Mouse (Mus musculus): ENCODE measurements around the gene Mien1.

Mien1 gene

DNA sequence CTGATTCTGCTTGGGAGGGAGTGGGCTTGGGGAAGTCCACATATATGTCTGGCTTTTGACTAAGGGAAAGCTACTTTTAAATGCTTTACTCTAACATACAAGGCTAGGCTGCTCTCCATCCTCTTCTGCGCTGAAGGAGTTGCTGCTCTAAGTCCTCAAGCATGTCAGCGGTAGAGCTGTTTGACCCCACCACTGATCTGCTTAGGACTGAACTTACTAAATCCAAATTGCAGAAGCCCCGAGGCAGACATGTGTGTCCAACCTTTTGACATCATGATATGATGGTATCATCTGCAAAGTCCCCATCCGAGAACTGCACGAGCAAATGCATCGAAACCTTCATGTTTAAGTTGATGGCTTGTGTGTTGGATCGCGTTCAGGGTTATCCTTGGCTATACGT lies 21.1 kb upstream of the Mien1 start:
- DNase-seq (ENCODE audit: low read depth, low spot score) = no peak

DNA sequence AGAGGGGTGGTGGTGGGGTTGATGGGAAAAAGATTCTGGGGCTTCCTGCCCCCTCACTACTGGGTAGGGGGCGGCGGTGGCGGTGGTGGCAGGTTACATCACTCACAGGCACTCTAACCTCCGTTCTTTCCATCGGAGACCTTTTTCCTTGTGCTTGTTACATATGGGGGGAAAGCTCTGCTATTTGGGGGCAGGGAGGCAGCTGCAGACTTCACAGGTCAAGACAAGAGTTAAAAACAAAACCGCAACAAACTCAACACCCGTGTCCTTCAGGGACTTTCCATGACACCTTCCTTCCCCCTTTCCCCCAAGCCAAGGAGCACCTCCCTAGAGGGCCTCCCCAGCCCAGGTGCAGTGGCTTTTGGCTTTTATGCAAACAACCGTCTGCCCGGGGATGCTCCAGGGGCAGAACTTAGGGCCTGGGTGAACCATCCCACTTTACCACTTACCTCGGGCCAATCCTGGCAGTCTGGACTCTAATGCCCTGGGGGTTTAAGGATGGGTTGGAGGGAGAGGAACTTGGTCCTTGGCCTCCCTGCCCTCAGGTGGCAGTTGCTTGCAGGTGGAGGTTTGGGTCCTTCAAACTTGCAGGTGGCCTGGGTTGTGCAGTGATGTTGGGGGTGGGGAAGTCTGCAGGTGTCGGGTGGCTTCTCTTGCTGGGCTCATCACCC lies 20.4 kb upstream of the Mien1 start:
- no peak for DNase-seq (ENCODE audit: low read depth, low spot score)

DNA sequence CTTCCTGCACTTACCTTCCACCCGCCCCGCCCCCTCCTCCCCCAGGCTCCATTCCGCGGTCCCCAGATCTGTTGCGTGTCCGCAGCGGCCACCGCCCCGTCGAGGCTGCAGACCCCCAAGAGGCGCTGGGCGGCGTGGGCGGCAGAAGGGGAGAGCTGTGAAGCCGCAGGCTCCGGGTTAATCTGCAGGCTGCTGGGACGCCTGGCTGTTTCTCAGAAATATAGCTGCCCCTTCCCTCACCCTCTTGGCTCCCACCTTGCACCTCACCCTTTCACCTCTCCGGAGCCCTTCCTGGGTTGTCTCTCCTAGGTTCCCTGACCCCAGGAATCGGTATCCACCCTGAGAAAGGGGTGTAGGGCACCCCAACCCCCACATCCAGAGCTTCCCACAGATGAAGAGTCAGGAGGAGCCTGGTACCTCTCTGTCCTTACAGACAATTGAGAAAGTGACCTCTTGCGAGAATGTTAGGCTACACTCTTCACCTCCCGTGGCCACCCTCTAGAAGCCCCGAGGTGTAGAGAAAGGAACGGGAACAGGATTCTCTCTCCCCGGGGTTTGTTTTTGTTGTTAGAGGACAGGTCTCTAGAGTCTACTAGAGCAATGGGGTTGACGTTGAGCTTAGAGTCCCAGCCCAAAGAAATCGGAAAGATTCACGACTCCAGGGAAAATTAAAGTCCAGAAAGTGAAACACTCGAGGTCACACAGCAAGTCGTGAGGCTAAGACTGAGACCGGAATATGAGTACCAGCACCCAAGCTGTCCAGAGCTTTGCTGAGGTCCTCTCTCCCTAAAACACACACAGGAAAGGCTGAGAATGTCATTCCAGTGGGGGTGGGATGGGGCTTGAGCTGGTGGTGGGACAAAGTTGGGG lies 19.6 kb upstream of the Mien1 start:
- no peak for DNase-seq (ENCODE audit: low read depth, low spot score)

DNA sequence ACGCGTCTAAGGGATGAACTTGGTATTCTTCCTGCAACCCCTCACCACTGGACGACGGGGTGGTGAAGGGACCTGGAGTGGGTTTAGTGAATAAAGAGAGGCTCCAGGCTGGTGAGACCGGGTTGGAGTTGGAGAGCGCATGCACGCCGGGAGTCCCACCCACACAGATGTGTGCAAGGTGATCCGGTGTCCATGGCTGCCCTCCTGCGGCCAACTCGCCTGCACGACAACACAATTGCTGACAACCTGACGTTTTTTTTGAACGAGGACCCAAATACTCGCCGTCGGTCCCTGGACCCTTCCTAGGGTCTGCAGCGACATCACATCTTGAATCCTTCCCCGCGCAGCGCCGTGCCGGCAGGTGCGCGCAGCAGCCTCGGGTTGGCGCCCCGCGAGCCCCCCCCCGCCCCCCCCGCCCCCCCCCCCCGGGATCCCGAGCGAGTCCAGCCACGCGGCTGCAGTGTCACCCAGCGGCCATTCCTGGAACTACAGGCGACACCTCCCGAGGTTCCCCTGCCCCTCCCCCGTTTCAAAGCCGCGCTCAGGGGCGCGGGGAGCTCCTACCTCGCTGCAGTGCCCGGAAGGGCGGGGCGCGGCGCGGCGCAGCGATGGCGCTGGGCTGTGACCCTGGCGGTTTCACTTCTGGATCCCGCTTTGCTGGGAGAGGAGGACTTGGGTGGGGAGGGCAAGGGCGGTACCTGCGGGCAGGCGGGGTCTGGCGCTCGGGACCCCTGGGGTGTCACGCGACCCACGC lies 18.8 kb upstream of the Mien1 start:
- peak; percentile 92 for DNase-seq (ENCODE audit: low read depth, low spot score)

DNA sequence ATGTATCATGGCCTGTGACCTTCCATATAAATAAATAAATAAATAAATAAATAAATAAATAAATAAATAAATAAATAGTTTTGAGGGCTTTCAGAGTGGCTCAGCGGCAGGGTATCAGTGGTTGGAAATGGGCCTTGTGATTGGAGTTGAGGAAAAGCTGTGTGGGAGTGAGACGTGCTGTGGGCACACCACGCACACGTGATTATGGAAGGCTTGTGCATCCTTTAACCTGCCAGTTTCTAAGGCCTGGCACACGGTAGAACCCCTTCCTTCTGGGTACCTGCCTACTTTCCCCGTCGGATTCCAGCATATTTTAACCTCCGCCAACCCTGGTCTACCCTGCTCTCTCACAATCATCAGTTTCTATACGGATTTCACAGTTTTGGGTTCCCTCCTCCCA lies 18.2 kb upstream of the Mien1 start:
- no peak for DNase-seq (ENCODE audit: low read depth, low spot score)

DNA sequence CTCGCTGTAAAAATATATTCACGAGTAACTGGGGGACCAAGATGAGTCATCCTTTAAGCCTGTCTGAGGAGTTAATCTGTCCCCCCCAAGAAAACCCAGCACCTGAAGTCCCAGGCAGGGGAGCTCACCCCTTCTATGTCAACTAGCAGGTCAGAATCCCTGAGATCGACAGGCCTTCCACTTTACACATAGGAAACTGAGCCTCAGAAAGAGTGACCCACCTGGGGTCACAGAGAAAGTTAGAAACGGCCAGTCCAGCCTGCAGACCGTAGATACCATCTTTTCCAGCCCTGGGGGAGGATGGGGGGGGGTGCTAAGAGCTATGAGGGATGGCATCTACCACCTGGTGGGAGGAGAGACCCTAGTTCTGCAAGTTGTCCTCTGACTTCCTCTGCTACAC lies 17.8 kb upstream of the Mien1 start:
- no peak for DNase-seq (ENCODE audit: low read depth, low spot score)

DNA sequence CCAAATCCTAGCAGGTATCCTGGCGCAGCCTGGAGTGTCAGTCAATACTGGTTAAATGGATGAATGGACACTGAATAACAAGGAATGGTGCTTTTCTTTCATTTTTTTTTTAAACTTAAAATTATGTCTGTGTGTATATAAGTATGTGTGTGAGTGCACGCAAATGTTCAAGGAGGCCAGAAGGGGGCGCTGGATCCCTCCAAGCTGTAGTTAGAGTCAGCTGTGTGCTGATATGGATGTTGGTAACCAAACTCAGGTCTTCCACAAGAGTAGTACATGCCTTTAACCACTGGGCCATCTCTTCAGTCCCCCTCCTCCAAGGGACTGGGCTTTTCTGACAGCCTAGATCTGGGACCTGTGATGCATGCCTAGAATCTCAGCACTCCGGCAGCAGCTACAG lies 16.7 kb upstream of the Mien1 start:
- peak; percentile 87 for DNase-seq (ENCODE audit: low read depth, low spot score)

DNA sequence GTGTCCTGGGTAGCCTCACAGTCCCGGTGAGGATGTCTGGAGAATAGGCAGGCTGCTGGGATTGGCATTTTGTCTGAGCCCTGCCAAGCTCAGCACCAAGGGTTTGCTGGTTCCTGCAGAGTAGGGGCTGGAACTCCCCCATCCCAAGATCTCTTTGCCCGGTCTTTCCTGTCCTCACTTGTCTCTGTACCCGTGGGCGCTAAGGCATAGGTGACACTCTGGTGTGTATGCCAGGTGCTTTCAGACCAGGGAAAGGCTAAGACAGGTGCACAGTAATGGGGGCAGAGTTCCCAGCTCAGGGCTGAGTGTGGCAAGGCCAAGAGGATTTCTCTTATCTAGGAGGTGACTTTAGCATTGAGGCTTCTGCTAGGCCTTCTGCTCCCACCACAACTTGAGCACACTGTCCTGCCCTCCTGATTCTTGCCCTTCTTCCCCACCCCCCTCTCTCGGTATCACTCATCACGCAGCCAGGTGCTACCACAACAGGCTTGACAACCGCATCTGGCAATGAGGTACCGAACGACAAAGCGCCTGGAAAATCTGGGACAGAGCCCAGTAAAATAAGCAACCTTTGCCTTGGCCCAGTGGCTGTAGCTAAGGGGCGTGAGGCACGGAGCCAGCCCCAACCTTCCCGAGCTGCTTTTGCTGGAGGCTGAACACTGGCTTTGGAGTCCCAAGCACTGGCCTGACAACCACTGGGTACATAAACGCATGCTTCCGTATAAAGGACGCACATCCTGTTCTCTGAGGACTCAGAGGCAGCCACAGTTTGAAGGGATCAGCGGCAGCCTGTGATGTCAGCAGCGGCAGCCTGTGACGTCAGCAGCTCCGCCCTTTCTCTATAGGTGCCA lies 11.4 kb upstream of the Mien1 start:
- peak; percentile 37 for DNase-seq (ENCODE audit: low read depth, low spot score)

DNA sequence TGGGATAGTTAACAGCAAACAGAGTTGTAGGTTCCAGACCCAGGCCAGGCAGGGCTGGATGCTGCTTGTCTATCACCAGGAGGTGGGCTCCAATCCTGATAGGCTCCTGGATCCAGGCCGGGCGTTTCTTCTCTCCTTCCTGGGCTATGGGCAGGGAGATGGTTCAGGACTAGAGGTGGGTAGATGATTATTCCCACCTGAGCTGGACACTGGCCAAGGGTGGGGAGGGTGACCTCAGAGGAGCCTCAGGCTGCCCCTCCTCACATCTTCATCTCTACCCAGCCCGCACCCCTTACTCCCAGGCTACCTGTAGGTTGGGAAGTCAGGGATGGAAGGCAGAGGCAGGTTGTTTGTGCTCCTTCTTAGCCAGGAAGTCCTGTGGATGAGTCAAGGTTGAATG lies 10.6 kb upstream of the Mien1 start:
- no peak for DNase-seq (ENCODE audit: low read depth, low spot score)

DNA sequence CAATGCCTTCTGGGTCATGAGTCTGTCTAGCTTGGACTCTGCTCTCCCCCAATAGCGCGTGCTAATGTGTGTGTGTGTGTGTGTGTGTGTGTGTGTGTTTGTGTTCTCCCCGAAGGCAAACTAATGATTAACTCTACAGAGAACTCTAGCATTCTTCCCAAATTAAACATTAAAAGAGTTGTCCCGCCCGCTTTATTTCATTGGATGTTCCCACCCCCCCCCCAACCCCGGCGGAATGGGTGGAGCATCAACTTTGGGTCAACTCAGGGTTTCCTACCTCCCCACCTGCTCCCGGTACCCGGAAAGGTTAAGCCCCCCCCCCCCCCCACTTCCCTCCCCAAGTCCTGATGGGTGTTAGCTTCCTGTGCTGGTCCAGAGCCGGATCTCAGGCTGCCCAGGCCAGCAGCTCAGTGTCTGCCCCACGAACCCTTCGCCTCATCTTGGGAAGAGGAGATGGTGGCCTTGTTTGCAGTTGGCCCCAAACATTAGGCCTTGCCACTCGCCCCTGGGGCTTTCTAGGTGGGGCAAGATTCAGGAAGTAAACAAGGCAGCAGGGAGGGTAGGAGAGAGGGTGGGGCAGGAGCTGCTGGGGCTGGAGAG lies 9.5 kb upstream of the Mien1 start:
- DNase-seq (ENCODE audit: low read depth, low spot score) = peak; percentile 54

DNA sequence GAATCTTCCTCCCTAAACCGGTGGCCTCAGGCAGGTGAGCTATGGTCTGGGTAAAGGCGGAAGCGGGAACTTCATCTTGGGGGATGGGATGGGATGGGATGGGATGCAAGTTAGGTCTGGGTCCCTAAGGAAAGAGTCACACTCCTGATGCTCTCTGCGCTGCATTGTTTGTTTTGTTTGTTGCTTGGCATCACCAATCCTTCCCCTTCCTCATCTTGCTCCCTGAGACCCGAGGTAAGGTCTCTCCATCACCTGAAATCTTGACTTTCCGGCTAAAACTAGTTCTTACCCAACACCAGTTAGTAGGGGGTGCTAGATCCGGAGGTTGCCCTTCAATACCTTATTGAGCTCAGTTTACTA lies 8.7 kb upstream of the Mien1 start:
- DNase-seq (ENCODE audit: low read depth, low spot score) = peak; percentile 28

DNA sequence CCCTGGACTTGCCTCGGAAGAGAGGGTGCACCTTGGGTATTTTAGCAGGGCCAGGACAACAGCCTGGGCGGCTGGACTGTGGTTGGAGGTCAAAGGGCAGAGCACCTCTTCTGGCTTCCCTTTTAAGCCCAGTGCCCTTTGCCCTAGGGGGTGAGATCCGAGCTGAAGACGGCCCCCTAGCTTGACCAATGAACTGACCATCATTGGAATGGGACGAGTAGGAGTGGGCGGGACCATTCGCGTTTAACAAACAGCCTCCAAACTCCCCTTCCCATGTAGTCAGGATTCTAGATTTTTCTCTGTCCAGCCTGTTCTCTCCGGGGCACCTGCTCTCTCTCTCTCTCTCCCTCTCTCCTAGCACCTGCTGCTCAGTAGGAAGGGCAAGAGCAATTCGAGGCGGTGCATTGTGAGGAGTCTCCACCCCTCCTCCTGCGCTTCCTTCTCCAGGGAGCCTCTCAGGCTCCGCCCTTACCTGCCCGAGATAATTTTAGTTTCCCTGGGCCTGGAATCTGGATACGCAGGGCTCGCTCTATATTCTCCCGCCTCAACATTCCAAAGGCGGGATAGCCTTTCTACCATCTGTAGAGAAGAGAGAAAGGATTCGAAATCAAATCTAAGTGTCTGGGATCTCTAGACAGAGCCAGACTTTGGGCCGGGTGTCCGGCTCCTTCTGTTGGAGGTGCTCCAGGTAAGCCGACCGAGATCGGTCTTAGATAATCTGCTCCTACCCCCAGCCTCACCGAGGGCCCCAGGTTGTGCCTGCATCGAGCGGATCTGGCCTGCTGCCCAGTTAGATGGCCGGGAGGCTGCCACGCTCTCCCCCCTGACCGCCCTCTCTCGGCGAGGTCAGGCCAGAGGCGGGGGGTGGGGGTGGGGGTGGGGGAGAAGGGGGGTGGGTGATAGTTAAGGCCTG lies 8.0 kb upstream of the Mien1 start:
- DNase-seq (ENCODE audit: low read depth, low spot score) = peak; percentile 77

DNA sequence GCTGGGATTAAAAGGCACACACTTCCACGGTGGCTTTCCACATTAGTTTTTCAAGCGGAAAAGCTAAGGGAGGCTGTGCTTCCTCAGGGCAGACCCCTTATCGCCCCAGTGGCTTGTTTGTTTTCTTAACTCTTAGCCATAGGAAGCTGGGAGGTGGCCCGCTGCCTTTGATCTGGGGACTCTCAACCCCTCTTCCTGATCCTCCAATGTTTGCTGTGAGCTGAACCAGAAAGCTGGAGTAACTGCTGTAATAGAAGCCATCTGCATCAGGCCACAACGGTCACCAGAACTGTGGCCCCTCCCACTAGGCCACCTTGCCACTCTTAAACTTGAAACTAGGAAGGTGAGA lies 7.4 kb upstream of the Mien1 start, which contains the start of gene Grb7:
Grb7 (plus strand) TSS at position 182 of the 349 bp plus-strand sequence.
- DNase-seq (ENCODE audit: low read depth, low spot score) = no peak

DNA sequence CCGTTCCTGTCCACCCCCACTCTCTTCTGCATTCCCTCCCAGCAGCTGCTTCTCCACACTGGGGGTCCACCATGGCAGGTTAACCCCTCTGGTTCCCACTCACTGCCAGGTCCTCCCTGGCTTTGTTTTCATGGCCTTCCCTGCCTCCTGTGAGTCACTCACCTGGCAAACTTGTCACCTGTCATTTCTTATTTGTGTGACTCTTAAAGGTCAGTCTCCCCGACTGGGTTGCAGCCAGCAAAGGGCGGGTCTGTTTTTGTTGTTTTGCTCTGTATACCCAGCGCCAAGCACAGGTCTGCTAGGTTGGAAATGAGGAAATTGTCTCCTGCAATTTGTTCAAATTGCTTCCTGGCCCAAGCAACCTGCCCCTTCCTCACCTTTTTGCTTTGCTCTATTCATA lies 6.9 kb upstream of the Mien1 start:
- no peak for DNase-seq (ENCODE audit: low read depth, low spot score)

DNA sequence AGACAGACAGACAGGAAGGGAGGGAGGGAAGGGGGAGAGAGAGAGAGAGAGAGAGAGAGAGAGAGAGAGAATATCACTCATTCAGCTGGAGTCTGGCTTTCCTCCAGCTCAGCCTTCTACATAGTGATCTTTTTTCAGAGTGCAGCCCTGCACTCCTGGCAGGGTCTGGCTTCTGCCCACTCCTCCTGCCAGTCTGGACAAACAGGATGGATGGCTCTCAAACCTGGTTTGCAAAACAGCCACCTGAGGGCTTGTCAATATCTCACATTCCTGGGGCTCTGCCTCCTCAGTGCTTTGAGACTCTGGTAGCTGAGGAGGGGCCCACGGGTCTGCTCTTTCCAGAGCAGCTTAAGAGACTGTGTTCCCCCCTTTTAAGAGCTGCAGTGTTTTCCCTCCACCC lies 6.4 kb upstream of the Mien1 start:
- no peak for DNase-seq (ENCODE audit: low read depth, low spot score)

DNA sequence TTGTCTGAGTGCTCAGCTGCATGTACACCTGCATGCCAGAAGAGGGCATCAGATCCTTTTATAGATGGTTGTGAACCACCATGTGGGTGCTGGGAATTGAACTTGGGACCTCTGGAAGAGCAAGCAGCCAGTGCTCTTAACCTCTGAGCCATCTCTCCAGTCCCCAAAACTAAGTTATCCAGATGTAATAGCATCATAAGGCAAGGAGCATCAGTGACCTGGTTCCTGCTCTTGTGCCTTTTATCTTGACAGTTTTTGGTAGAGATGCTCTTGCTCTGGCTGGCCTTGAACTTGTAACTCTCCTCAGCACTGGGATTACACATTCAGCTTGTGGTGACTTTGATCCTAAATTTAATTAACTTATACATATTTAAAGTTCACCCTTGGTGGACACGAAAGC lies 4.9 kb upstream of the Mien1 start:
- DNase-seq (ENCODE audit: low read depth, low spot score) = peak; percentile 21

DNA sequence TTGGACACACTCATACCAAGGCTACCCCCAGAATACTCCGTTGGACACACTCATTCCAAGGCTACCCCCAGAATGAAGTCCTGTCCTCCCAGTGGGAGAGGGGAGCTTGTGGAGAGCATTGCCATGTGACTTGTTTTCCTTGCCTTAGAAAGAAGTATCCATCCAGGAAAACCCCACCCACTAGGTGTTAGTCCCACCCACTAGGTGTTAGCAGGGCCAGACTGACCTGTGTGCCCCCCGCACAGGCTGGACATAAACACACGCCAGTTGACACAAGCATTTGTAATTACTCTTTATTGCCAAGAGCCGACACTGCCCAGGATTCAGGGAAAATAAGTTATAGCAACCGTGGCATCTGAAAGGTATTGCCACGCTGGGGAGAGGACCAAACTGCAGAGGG lies 1.4 kb downstream of the Mien1 start:
- DNase-seq (ENCODE audit: low read depth, low spot score) = no peak

DNA sequence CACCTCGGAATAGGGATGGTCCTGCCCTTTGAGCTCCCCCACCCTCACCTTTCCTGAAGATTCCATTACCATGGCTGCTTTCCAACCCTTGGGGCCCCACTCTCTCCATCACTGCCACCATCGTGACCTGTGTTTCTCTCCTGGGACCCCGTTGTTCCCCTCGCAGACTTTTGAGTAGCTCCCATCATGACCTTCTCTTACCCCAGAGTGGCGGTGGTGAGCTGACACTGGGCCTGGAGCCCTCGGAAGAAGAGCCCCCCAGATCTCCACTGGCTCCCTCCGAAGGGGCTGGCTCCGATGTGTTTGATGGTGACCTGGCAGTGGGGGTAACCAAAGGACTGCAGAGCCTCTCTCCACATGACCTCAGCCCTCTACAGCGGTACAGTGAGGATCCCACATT lies 3.1 kb downstream of the Mien1 start:
- DNase-seq (ENCODE audit: low read depth, low spot score) = no peak

DNA sequence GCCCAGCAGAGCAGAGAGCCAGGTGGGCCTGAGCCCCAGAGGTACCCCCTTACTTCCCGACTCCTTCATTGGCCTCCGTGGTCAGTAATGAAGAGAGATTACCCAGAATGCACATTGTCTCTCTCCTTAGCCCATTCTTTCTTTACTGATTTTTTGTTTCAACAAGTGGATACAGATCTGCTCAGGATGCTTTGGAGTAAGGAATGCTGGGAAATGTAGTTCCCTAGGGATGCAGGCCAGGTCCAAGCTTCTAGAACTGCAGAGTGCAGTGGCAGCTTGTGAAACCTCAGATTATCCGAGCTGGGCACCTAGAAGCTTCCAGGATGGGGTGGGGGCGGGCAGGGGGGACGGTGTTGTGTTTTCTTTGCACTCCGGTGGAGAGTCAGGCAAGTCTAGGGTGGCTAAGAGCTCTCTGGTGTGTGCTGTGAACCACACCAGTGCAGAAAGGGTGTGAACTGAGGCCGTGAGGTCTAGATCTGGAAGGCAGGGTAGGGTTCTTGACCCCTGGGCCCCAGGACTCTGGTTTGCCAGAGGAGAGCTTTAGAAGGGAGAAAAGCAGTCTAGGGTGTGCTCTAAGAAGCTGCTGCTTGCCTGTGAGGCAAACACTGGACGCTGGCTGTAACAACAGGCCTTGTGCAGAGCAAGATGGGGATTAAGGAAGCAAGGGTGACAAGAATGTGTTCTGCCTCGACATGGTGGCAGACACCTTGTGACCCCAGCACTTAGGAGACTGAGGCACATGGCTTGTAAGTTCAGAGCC lies 6.9 kb downstream of the Mien1 start:
- no peak for DNase-seq (ENCODE audit: low read depth, low spot score)

DNA sequence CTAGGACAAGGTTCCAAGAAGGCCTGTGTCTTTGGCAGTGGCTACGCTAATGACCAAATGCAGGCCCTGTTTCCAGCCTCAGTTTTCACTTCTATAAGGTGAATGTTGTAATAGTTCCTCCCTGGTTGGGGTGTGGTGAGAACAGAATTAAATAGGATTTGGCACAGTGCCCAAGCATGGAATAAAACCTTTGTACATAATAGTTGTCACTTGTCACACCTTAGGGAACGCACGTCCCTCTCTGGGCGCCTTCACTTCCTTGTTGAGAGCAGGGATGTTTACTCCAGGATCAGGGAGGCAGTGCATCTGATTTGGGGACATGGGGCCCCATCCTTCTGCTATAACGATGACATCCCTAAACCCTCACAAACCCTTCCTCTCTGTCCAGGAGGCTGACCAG lies 10.4 kb downstream of the Mien1 start:
- DNase-seq (ENCODE audit: low read depth, low spot score) = no peak
